Mouse (Mus musculus) heart, postnatal 0 days (tissue): ENCODE data around the gene Tufm.

Experiments
- CTCF ChIP-seq: IDR thresholded peaks from 2 replicates; pipeline ENCODE4 v1.5.1; 2016; ENCODE audit warnings: antibody characterized with exemption, control low read depth, low read depth
- EP300 ChIP-seq: IDR thresholded peaks from 2 replicates; pipeline ENCODE4 v1.6.1; 2016; ENCODE audit warnings: antibody characterized with exemption, low read depth

GRCm38 (mm10) chr7:126463004-126463403 lies 24.2 kb upstream of the Tufm start, which contains the start of gene Atp2a1:
- TF ChIP-seq EP300 = no peak
- no peak for TF ChIP-seq CTCF
